In genomic region chr11:68900519-68901350, GRCm38 (mm10) we compare ENCODE assay signal across 7 mouse cellular contexts. TPM values are rescaled to one million over a fixed set of nuclear protein-coding genes. Genes with fewer than 3 reads are reported as not detected.
DNase-seq lines count a peak whose midpoint lies in the region; ATAC-seq and TF ChIP-seq lines count a peak whose summit lies in the region.

No protein-coding gene starts in this region.

- H3K4me1 ChIP-seq in lung, postnatal 0 days (ENCODE audit: insufficient read depth, low read depth, low read length), result no peaks in the 10 kb centered on the region
- H3K4me1 ChIP-seq in forebrain, embryonic 10.5 days, result peaks cover 16% of the 10 kb centered on the region
- H3K4me1 ChIP-seq in limb, embryonic 10.5 days, result peaks cover 15% of the 10 kb centered on the region
- 0 out of 2 replicates have a peak, but pooled peaks cover 2% of the 10 kb centered on the region for H3K4me1 ChIP-seq in stomach, embryonic 14.5 days (ENCODE audit: control insufficient read depth, insufficient read depth, low read length)

- H3K27ac ChIP-seq in lung, postnatal 0 days (ENCODE audit: low read length), result no peak overlapping the region
- peak overlapping the region; percentile 98 for H3K27ac ChIP-seq in forebrain, embryonic 10.5 days
- H3K27ac ChIP-seq in limb, embryonic 10.5 days, result peak overlapping the region; percentile 99
- H3K27ac ChIP-seq in stomach, embryonic 14.5 days (ENCODE audit: low read length), result no peak overlapping the region

- TF ChIP-seq CTCF in lung, postnatal 0 days (IDR thresholded peaks at IDR 0.05), result no peak

- H3K36me3 ChIP-seq in lung, postnatal 0 days (ENCODE audit: insufficient read depth, low read length), result peaks cover 11% of the 10 kb centered on the region; the same call in 1 of the 2 replicates
- H3K36me3 ChIP-seq in forebrain, embryonic 10.5 days (replicated peaks), result peaks cover 35% of the 10 kb centered on the region
- H3K36me3 ChIP-seq in limb, embryonic 10.5 days, result peaks cover 35% of the 10 kb centered on the region
- H3K36me3 ChIP-seq in stomach, embryonic 14.5 days (ENCODE audit: control insufficient read depth, insufficient read depth, low read length), result peaks cover 32% of the 10 kb centered on the region

- H3K27me3 ChIP-seq in lung, postnatal 0 days (replicated peaks; ENCODE audit: insufficient read depth, low read length), result no peaks in the 10 kb centered on the region
- H3K27me3 ChIP-seq in forebrain, embryonic 10.5 days (ENCODE audit: poor library complexity, severe bottlenecking), result no peaks in the 10 kb centered on the region; the same call in 1 of the 2 replicates
- 0 out of 2 replicates have a peak, but pooled peaks cover 6% of the 10 kb centered on the region for H3K27me3 ChIP-seq in limb, embryonic 10.5 days (ENCODE audit: low read depth, poor library complexity, severe bottlenecking)
- no peaks in the 10 kb centered on the region for H3K27me3 ChIP-seq in stomach, embryonic 14.5 days (ENCODE audit: control insufficient read depth, insufficient read depth, low read length)

- ATAC-seq in lung, postnatal 0 days, result no peak
- no peak; the same call in 1 of the 2 replicates for ATAC-seq in stomach, embryonic 14.5 days (ENCODE audit: insufficient number of reproducible peaks, insufficient read depth, low FRiP score, low read depth)

- WGBS in lung, postnatal 0 days, result 26% methylated on average over 31 of the region's 31 CpGs
- 27% methylated on average over 31 of the region's 31 CpGs for WGBS in forebrain, embryonic 10.5 days
- WGBS in limb, embryonic 10.5 days, result 26% methylated on average over 31 of the region's 31 CpGs
- 26% methylated on average over 31 of the region's 31 CpGs for WGBS in stomach, embryonic 14.5 days

- peak overlapping the region; percentile 74 for H3K4me2 ChIP-seq in lung, postnatal 0 days (replicated peaks; ENCODE audit: low read depth, low read length)
- H3K4me2 ChIP-seq in stomach, embryonic 14.5 days (replicated peaks; ENCODE audit: low read depth, low read length), result peak overlapping the region; percentile 66

- no peaks in the 10 kb centered on the region for H3K9me3 ChIP-seq in lung, postnatal 0 days (ENCODE audit: low read length)
- H3K9me3 ChIP-seq in forebrain, embryonic 10.5 days, result no peaks in the 10 kb centered on the region
- H3K9me3 ChIP-seq in limb, embryonic 10.5 days (replicated peaks), result no peaks in the 10 kb centered on the region
- no peaks in the 10 kb centered on the region for H3K9me3 ChIP-seq in stomach, embryonic 14.5 days (ENCODE audit: control insufficient read depth, low read depth, low read length)

- TF ChIP-seq EP300 in lung, postnatal 0 days (IDR thresholded peaks at IDR 0.05), result no peak

- no peak overlapping the region for H3K9ac ChIP-seq in lung, postnatal 0 days (replicated peaks; ENCODE audit: low read depth)
- no peak overlapping the region for H3K9ac ChIP-seq in stomach, embryonic 14.5 days (replicated peaks; ENCODE audit: low read depth, low read length)

- peak overlapping the region; percentile 88; the same call in 1 of the 2 replicates for H3K4me3 ChIP-seq in lung, postnatal 0 days (ENCODE audit: low read depth, low read length)
- H3K4me3 ChIP-seq in forebrain, embryonic 10.5 days, result peak overlapping the region; percentile 97
- peak overlapping the region; percentile 96 for H3K4me3 ChIP-seq in limb, embryonic 10.5 days
- H3K4me3 ChIP-seq in stomach, embryonic 14.5 days (ENCODE audit: low read depth, low read length), result peak overlapping the region; percentile 79

- no peak for DNase-seq in lung, postnatal 0 days (ENCODE audit: low spot score)
- no peak for DNase-seq in lung, postnatal 25 days (ENCODE audit: low spot score)
- no peak for DNase-seq in forebrain, embryonic 10.5 days (ENCODE audit: extremely low spot score, low spot score)
- DNase-seq in limb, embryonic 10.5 days (ENCODE audit: low spot score), result no peak
- no peak for DNase-seq in cerebellum, postnatal 10 days
- no peak for DNase-seq in thymus, postnatal 14 days

RNA-seq across cellular contexts. Expression of gene Rpl26, which starts 0.6 kb away (rescaled TPM):
- 741 and 807 TPM in 2 replicates for polyA plus RNA-seq in lung, postnatal 0 days (2015; fragmentation: Nextera tagmentation; extraction: Ambion mirVana)
- 1,077 and 1,081 TPM in 2 replicates for polyA plus RNA-seq in forebrain, embryonic 10.5 days (2016; fragmentation: Nextera tagmentation; extraction: Ambion mirVana)
- polyA plus RNA-seq in limb, embryonic 10.5 days (2016; fragmentation: Nextera tagmentation; extraction: Ambion mirVana), result 1,058 and 1,266 TPM in 2 replicates
- 1,222 and 1,288 TPM in 2 replicates for polyA plus RNA-seq in stomach, embryonic 14.5 days (2014; fragmentation: Nextera tagmentation; extraction: Ambion mirVana)

RNA-seq across cellular contexts. Expression of gene Rnf222, which starts 12.4 kb away (rescaled TPM):
- polyA plus RNA-seq in lung, postnatal 0 days (2015; fragmentation: Nextera tagmentation; extraction: Ambion mirVana), result 0.16 and 0.19 TPM in 2 replicates
- polyA plus RNA-seq in forebrain, embryonic 10.5 days (2016; fragmentation: Nextera tagmentation; extraction: Ambion mirVana), result 0.05 and 0.11 TPM in 2 replicates
- 0.04 and 0.09 TPM in 2 replicates for polyA plus RNA-seq in limb, embryonic 10.5 days (2016; fragmentation: Nextera tagmentation; extraction: Ambion mirVana)
- not detected in 2 replicates for polyA plus RNA-seq in stomach, embryonic 14.5 days (2014; fragmentation: Nextera tagmentation; extraction: Ambion mirVana)

RNA-seq across cellular contexts. Expression of gene Odf4, which starts 26.1 kb away (rescaled TPM):
- polyA plus RNA-seq in lung, postnatal 0 days (2015; fragmentation: Nextera tagmentation; extraction: Ambion mirVana), result not detected in 2 replicates
- not detected in 2 replicates for polyA plus RNA-seq in forebrain, embryonic 10.5 days (2016; fragmentation: Nextera tagmentation; extraction: Ambion mirVana)
- not detected in 2 replicates for polyA plus RNA-seq in limb, embryonic 10.5 days (2016; fragmentation: Nextera tagmentation; extraction: Ambion mirVana)
- 0.55 TPM in 1 of 2 replicates, not detected in the other for polyA plus RNA-seq in stomach, embryonic 14.5 days (2014; fragmentation: Nextera tagmentation; extraction: Ambion mirVana)

RNA-seq across cellular contexts. Expression of gene Ndel1, which starts 29.1 kb away (rescaled TPM):
- 79.1 and 85.4 TPM in 2 replicates for polyA plus RNA-seq in lung, postnatal 0 days (2015; fragmentation: Nextera tagmentation; extraction: Ambion mirVana)
- 49.4 and 51.3 TPM in 2 replicates for polyA plus RNA-seq in forebrain, embryonic 10.5 days (2016; fragmentation: Nextera tagmentation; extraction: Ambion mirVana)
- 52.6 and 61.8 TPM in 2 replicates for polyA plus RNA-seq in limb, embryonic 10.5 days (2016; fragmentation: Nextera tagmentation; extraction: Ambion mirVana)
- polyA plus RNA-seq in stomach, embryonic 14.5 days (2014; fragmentation: Nextera tagmentation; extraction: Ambion mirVana), result 68.5 and 75.0 TPM in 2 replicates

RNA-seq across cellular contexts. Expression of gene Arhgef15, which starts 56.5 kb away (rescaled TPM):
- polyA plus RNA-seq in lung, postnatal 0 days (2015; fragmentation: Nextera tagmentation; extraction: Ambion mirVana), result 24.2 and 30.7 TPM in 2 replicates
- 6.7 and 6.8 TPM in 2 replicates for polyA plus RNA-seq in forebrain, embryonic 10.5 days (2016; fragmentation: Nextera tagmentation; extraction: Ambion mirVana)
- 8.0 and 9.0 TPM in 2 replicates for polyA plus RNA-seq in limb, embryonic 10.5 days (2016; fragmentation: Nextera tagmentation; extraction: Ambion mirVana)
- 10.9 and 13.0 TPM in 2 replicates for polyA plus RNA-seq in stomach, embryonic 14.5 days (2014; fragmentation: Nextera tagmentation; extraction: Ambion mirVana)

Comparison
In these comparisons a context has a peak if more than half of its experiments do, and no peak if none do; other contexts are left out.
1. H3K27ac ChIP-seq: peak in forebrain, embryonic 10.5 days (single experiment) and limb, embryonic 10.5 days (single experiment); none in lung, postnatal 0 days (single experiment) and stomach, embryonic 14.5 days (single experiment).
2. Peak in every context shown above with its lines, with median percentiles within 50 percentile points of each other: H3K4me3 ChIP-seq.